In the genomic region with DNA sequence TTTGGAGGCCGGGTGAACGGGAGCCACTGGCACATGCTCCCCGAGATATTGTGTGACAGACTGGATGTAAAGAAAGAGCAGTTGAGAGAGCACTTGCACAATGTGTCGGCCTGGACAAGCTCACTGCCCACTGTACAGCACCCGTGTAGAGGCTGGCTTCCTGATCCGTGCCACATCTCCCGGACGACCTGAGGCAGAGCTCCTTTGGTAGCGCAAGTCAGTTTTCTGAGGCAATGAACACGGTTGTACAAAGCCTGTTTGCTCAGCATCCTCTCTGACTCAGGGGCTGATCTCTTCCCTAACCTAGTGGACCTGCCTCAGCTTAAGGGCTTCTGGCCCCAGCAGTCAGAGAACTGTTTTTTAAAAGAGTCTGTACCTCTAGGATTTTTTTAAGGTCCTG, we compare ENCODE assay signal across 12 mouse cellular contexts.
DNase-seq lines count a peak whose midpoint lies in the region; ATAC-seq and TF ChIP-seq lines count a peak whose summit lies in the region.
"Had no signal": no experiment of that assay in that cellular context is flagged by ENCODE, and none has a peak within 500 bp of the region (broad histone marks: within the 10 kb centered on the region; RNA-seq: fewer than 3 reads in every experiment).

No protein-coding gene starts in this region.

- H3K27ac ChIP-seq in hindbrain, embryonic 11.5 days (ENCODE audit: low read depth, low read length), result peak overlapping the region; percentile 39; the same call in 1 of the 2 replicates
- peak overlapping the region; percentile 49 for H3K27ac ChIP-seq in midbrain, embryonic 15.5 days
- no peak overlapping the region for H3K27ac ChIP-seq in lung, postnatal 0 days (ENCODE audit: low read length)
- H3K27ac ChIP-seq: limb, embryonic 13.5 days had no signal

- H3K36me3 ChIP-seq in hindbrain, embryonic 11.5 days (ENCODE audit: control insufficient read depth, insufficient read depth, low read length), result no peaks in the 10 kb centered on the region
- peaks cover 9% of the 10 kb centered on the region; the same call in 1 of the 2 replicates for H3K36me3 ChIP-seq in midbrain, embryonic 15.5 days (replicated peaks)
- 0 out of 2 replicates have a peak, but pooled peaks cover 13% of the 10 kb centered on the region for H3K36me3 ChIP-seq in lung, postnatal 0 days (ENCODE audit: insufficient read depth, low read length)
- H3K36me3 ChIP-seq: limb, embryonic 13.5 days had no signal

- peak; percentile 10 to 13 for DNase-seq in cerebellum, postnatal 10 days
- no peak for DNase-seq in cerebellum, adult 11 months
- DNase-seq in embryo, embryonic 11 days, result peak; percentile 31
- DNase-seq in hindbrain, embryonic 11.5 days (ENCODE audit: low spot score), result peak; percentile 44
- no peak for DNase-seq in lung, postnatal 0 days (ENCODE audit: low spot score)
- no peak for DNase-seq in lung, postnatal 25 days (ENCODE audit: low spot score)
- DNase-seq: kidney, adult 11 months; lung, adult 18-20 months; spleen, adult 18-20 months had no signal

- peak; percentile 73 for ATAC-seq in hindbrain, embryonic 11.5 days (ENCODE audit: low FRiP score)
- ATAC-seq in midbrain, embryonic 15.5 days (replicated peaks), result peak; percentile 83
- no peak for ATAC-seq in erythroblast, adult 5-6 weeks (replicated peaks; ENCODE audit: low FRiP score, poor library complexity, severe bottlenecking)
- ATAC-seq in lung, postnatal 0 days, result no peak

- 43% methylated on average over 10 of the region's 10 CpGs for WGBS in hindbrain, embryonic 11.5 days
- WGBS in midbrain, embryonic 15.5 days, result 8% methylated on average over 10 of the region's 10 CpGs
- 75% methylated on average over 10 of the region's 10 CpGs for WGBS in lung, postnatal 0 days

- H3K4me3 ChIP-seq in hindbrain, embryonic 11.5 days (ENCODE audit: low read depth, low read length), result no peak overlapping the region
- no peak overlapping the region for H3K4me3 ChIP-seq in midbrain, embryonic 15.5 days
- no peak overlapping the region for H3K4me3 ChIP-seq in lung, postnatal 0 days (ENCODE audit: low read depth, low read length)
- H3K4me3 ChIP-seq: limb, embryonic 13.5 days had no signal

- no peak for TF ChIP-seq CTCF in lung, postnatal 0 days (IDR thresholded peaks at IDR 0.05)

- no peak overlapping the region for H3K4me2 ChIP-seq in hindbrain, embryonic 11.5 days (replicated peaks; ENCODE audit: low read depth, low read length)
- no peak overlapping the region for H3K4me2 ChIP-seq in midbrain, embryonic 15.5 days
- no peak overlapping the region for H3K4me2 ChIP-seq in lung, postnatal 0 days (replicated peaks; ENCODE audit: low read depth, low read length)
- H3K4me2 ChIP-seq: limb, embryonic 13.5 days had no signal

- H3K27me3 ChIP-seq in hindbrain, embryonic 11.5 days (ENCODE audit: control insufficient read depth, insufficient read depth, low read length), result no peaks in the 10 kb centered on the region
- H3K27me3 ChIP-seq in midbrain, embryonic 15.5 days (replicated peaks), result no peaks in the 10 kb centered on the region
- H3K27me3 ChIP-seq in lung, postnatal 0 days (replicated peaks; ENCODE audit: insufficient read depth, low read length), result no peaks in the 10 kb centered on the region
- H3K27me3 ChIP-seq: limb, embryonic 13.5 days had no signal

- H3K9me3 ChIP-seq in hindbrain, embryonic 11.5 days (ENCODE audit: control insufficient read depth, low read length), result no peaks in the 10 kb centered on the region
- H3K9me3 ChIP-seq in midbrain, embryonic 15.5 days, result no peaks in the 10 kb centered on the region
- H3K9me3 ChIP-seq in lung, postnatal 0 days (ENCODE audit: low read length), result no peaks in the 10 kb centered on the region
- H3K9me3 ChIP-seq: limb, embryonic 13.5 days had no signal

- H3K4me1 ChIP-seq in hindbrain, embryonic 11.5 days (replicated peaks; ENCODE audit: control insufficient read depth, insufficient read depth, low read length), result no peaks in the 10 kb centered on the region
- peaks cover 15% of the 10 kb centered on the region for H3K4me1 ChIP-seq in midbrain, embryonic 15.5 days
- no peaks in the 10 kb centered on the region for H3K4me1 ChIP-seq in lung, postnatal 0 days (ENCODE audit: insufficient read depth, low read depth, low read length)
- H3K4me1 ChIP-seq: limb, embryonic 13.5 days had no signal

- H3K9ac ChIP-seq in hindbrain, embryonic 11.5 days (ENCODE audit: low read depth, low read length), result no peak overlapping the region
- no peak overlapping the region for H3K9ac ChIP-seq in midbrain, embryonic 15.5 days
- H3K9ac ChIP-seq in lung, postnatal 0 days (replicated peaks; ENCODE audit: low read depth), result no peak overlapping the region
- H3K9ac ChIP-seq: limb, embryonic 13.5 days had no signal

- no peak for TF ChIP-seq EP300 in lung, postnatal 0 days (IDR thresholded peaks at IDR 0.05)

Comparison
In these comparisons a context has a peak if more than half of its experiments do, and no peak if none do; other contexts are left out.
1. DNase-seq: peak in cerebellum, postnatal 10 days (2 of 2), embryo, embryonic 11 days (single experiment) and hindbrain, embryonic 11.5 days (single experiment); none in cerebellum, adult 11 months (single experiment), lung, postnatal 0 days (single experiment) and lung, postnatal 25 days (single experiment).
2. ATAC-seq: peak in hindbrain, embryonic 11.5 days (single experiment) and midbrain, embryonic 15.5 days (single experiment); none in erythroblast, adult 5-6 weeks (single experiment) and lung, postnatal 0 days (single experiment).